Mouse (Mus musculus) left cerebral cortex, postnatal 36 days (tissue): ENCODE measurements around the gene Gm8909. TPM values are rescaled to one million over a fixed set of nuclear protein-coding genes. Genes with fewer than 3 reads are reported as not detected.
"Not testable (repeated sequence)": the region's sequence is repeated elsewhere in the genome, so short reads cannot be mapped to it uniquely, and the experiment has no call there.

Experiments
- DNase-seq, 2 experiments: peaks; one replicate each; pipeline ENCODE4 v3.0.0; 2021 to 2022; ENCODE audit warnings: low spot score in 2 of 2, mixed read lengths in 1 of 2
- intact Hi-C: fragments of 180-260 bp; cut with DNase I; formaldehyde crosslinking; loops from one replicate; pipeline ENCODE4 v1.15.1; 2025
- total RNA-seq, 2 experiments: library from RNA; stranded (reverse); gene quantifications; 2 replicates each; pipeline ENCODE4 v1.2.3; 2021

Gene Gm8909
- total RNA-seq, 2 experiments from 2014 or later = not detected

DNA sequence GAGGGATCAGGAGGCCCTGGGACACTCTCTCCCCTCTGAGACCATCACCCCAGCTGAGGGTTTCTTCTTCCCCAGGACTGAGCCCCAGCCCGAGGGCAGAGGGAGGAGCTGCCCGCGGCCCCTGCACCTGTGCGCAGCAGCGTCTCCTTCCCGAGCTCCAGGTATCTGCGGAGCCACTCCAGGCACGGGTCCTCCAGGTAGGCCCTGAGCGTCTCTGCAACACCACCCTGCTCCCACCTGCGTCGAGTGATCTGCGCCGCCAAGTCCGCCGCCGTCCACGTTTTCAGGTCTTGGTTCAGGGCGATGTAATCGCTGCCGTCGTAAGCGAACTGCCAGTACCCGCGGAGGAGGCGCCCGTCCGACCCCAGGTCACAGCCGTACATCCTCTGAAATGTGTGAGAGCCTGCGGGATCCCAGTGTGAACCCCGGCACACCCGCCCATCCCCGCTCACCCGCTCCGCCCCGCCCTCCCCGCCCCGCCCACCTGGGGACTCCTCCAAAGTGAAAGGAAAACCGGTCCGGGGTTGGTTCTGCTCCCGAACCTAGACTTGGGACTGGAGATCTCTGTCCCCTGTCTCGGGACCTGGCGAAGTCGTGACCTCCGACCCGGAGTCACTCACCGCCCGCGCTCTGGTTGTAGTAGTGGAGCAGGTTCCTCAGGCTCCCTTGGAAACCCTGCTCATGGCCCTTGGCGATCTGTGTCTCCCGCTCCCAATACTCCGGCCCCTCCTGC, 865 bp downstream of the Gm8909 start:
- no peak for DNase-seq
- intact Hi-C loops = no loop called here

- intact Hi-C loops, DNase-seq: not testable (repeated sequence)
Measured at GRCm38 (mm10) chr17:36166901-36167300, 1.4 kb downstream of the Gm8909 start.

DNA sequence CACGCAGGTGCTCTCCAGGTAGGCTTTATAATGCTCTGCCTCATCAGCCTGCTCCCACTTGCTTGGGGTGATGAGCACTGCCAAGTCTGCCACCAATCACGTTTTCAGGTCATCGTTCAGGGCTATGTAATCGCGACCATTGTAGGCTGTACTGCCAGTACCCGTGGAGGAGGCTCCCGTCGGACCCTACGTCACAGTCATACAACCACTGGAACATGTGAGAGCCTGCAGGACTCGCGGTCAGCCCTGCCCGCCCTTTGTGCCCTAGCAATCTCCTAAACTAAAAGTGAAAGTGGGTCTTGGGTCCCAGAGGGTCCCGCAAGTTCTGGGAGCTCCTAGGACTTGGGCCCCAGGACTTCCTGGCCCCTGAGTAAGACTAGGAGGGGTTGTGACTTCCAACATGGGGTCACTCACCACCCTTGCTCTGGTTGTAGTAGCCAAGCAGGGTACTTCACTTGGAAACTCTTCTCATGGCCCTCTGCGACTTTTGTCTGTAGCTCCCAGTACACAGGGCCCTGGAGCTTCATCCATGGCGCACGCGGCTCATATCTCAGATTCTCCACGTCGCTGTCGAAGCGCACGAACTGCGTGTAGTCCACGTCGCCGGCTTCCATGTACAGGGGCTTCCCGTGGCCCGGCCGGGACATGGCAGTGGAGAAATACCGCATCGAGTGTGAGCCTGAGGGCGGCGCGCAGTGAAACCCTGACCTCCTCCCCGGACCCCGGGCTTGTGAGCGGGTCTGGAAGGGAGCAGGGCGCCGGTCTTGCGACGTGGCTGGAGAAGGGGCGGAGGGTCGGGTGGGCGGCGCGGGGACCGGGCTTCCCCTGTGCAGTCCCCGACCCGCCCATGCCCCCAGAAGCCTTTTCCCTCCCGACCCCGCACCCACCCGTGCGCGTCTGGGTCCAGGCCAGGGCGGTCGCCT, 6.9 kb downstream of the Gm8909 start:
- intact Hi-C loops = no loop called here

DNA sequence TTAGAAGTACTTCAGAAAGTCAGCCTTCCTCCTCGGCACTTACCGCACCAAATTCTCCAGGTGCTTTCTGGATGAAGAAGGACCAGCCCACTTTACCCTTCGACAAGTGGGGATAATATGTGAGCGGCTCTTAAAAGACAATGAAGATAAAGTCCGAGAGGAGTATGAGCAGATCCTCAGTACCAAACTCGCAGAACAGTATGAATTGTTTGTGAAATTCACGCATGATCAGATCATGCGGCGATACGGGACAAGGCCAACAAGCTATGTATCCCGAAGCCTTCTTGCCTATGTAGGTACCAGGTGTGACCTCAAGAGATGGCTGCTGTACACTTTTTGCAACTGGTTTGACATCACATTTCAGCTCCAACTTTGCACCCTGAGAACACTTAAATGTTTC, 10.1 kb downstream of the Gm8909 start:
- intact Hi-C loops, DNase-seq: not testable (repeated sequence)

More for the DNA sequence above, 6.9 kb downstream of the Gm8909 start:
- DNase-seq = no peak

DNA sequence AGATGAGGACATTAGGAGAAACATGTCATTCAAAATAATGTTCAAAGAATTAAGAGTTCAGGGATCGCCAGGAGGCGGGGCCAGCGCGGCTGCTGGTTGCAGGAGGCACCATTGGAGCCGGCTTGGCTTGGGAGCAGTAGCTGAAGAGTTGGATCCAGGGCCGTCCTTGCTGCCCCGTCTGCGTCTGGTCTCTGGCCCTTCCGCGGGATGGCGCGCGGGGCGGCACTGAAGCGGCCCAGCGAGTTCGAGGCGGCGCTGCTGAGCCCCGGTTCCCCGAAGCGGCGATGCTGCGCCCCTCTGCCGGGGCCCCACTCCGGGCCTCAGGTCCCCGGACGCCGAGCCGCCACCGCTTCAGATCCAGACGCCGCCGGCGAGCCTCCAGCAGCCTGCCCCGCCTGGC, 10.6 kb downstream of the Gm8909 start:
- intact Hi-C loops = loop anchor here (2.0 kb wide), 1 partner anchor 25 kb away; no protein-coding TSS in a partner anchor
- not testable (repeated sequence) for DNase-seq

DNA sequence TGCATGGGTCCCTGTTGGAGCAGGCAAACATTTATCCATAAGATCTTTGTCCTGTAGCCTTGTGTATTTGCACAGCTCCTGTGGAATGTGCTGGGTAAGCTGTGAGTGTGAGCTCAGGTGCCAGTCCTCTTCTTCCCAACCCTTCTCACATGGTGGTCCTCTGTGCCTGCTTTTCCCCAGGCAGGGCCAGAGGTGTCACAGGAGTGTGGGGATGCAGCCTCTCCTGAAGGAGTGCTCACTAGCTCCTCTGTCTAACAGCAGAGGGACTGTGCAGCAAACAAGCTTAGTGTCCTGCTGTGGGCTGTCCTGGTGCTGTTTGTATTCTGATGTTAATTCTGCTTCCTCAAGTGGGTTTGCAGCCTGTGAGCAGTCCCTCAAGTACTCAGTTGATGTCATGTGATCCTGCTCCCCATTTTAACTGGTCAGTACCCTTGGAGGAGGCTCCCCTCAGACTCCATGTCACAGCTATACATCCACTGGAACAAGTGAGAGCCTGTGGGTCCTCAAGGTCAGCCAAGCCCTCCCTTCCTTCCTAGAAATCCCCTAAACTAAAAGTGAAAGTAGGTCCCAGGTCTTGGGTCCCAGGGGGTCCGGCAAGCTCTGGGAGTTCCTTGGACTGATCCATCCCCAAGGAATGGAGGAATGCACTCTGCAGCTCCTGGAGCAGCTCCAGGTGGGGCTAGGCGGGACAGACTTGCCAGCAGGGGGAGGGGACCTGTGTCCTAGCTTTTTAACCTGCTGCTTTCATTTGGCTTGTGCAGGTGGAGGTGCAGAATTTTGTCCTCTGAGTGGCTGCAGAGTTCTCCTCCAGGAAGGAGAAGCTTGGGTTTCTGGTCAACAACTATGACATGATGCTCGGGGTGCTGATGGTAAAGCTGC, 13.8 kb downstream of the Gm8909 start:
- intact Hi-C loops = no loop called here
- no peak for DNase-seq

GRCm38 (mm10) chr17:36151200-36151599, 17.1 kb downstream of the Gm8909 start:
- intact Hi-C loops = not testable (repeated sequence)

GRCm38 (mm10) chr17:36148468-36148867, 19.9 kb downstream of the Gm8909 start:
- DNase-seq, intact Hi-C loops: not testable (repeated sequence)

More at GRCm38 (mm10) chr17:36151200-36151599, 17.1 kb downstream of the Gm8909 start:
- not testable (repeated sequence) for DNase-seq

- intact Hi-C loops, DNase-seq: not testable (repeated sequence)
Measured at GRCm38 (mm10) chr17:36146937-36147336, 21.4 kb downstream of the Gm8909 start.

GRCm38 (mm10) chr17:36145861-36146156, 22.5 kb downstream of the Gm8909 start:
- intact Hi-C loops = not testable (repeated sequence)

GRCm38 (mm10) chr17:36145111-36145860, 23.1 kb downstream of the Gm8909 start:
- no peak for DNase-seq
- intact Hi-C loops = no loop called here

More at GRCm38 (mm10) chr17:36145861-36146156, 22.5 kb downstream of the Gm8909 start:
- not testable (repeated sequence) for DNase-seq

GRCm38 (mm10) chr17:36136299-36136848, 32.0 kb downstream of the Gm8909 start:
- intact Hi-C loops = loop anchor here (10.0 kb wide), 1 partner anchor 72 kb away; no protein-coding TSS in a partner anchor
- not testable (repeated sequence) for DNase-seq

DNA sequence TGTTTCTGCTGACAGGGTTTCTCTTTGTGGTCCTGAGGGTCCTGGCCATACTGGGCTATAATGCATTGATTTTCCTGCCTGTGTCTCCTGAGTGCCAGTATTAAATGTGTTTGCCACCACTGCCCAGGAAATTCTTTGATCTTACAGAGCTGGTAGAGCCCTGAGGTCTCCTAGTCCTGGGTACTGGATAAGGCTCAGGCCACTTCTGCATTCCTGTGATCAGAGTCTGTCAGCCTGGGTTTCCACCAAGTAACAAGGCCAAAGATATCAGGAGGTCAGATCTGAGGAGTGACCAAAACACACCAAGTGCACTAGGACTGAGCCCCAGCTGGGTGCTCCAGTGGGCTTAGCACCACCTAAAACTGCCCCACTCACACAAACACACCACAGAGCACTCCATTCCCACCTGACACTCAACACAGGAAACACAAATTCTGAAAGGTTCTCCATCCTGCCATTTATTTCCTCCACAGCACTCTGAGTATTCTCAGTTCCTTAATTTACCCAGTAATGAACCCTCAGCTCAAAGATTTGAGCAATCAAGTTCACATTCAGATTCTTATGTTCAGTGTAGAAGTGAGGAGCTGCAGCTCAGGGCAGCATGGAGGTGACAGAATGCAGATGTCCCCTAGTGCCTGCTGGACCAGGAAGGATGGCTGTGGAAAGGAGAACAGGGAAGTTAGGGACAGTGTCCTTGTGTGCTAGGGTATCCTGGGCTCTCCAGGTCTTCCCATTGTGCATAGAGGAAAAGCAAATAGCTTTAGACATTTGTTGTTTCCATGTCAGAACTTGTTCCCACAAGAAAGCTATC, 32.7 kb downstream of the Gm8909 start:
- not testable (repeated sequence) for DNase-seq
- intact Hi-C loops = loop anchor here (10.0 kb wide), 1 partner anchor 71 kb away; no protein-coding TSS in a partner anchor

- DNase-seq = no peak
- intact Hi-C loops = loop anchor here (10.0 kb wide), 1 partner anchor 67 kb away; no protein-coding TSS in a partner anchor
Measured at GRCm38 (mm10) chr17:36131516-36132265, 36.6 kb downstream of the Gm8909 start.

DNA sequence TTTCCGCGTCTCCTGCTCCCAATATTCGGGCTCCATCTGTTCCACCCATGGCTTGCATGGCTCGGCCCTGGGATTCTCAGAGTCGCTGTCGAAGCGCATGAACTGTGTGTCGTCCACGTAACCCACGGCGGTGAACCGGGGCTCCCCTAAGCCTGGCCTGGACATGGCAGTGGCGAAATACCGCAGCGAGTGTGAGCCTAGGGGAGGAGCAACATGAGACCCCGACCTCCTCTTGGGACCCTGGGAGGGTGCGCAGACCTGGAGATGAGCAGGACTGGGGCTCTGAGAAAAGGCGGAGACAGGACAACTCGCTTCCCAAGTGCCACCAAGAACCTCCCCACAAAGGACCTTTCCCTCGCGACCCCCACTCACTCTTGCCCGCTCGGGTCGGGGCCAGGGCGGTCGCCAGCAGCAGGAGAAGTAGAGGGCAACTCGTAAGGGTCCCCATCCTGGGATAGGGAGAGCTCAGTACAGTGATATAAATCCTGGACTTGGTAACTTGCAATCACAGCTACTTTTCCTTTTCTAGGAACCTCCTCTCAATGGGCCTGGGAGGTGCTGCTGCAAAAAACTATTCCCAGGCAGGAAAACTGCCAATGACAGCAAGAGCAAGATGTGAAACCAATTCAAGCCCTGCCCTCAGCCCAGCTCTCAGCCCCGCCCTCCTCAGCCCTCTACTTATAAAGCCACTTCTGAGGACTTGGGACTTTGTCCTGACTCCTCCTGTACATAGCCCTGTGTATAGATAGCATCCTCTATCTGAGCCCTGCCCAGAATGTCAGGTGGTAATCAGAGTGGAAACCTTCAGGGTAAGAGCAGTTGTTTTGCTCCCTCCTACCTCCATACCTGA, 39.1 kb downstream of the Gm8909 start, which contains the start of gene Gm7030:
TSS of gene Gm7030 (minus strand) at position 458 of the 850 bp plus-strand sequence.
- DNase-seq, intact Hi-C loops: not testable (repeated sequence)

DNA sequence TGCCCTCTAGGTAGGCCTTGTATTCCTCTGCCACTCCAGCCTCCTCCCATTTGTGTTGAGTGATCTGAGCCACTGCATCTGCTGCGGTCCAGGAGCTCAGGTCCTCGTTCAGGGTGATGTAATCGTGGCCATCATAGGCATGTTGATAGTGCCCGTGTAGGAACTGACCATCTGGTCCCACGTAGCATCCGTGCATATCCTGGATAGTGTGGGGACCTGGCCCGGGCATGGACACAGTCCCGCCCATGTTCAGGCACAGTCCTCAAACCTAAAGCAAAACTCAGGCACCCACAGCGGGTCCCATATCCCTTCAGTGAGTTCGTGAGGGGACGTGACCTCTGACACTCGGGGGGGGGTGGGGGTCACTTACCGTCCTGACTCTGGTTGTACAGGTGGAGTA, 39.8 kb downstream of the Gm8909 start:
- intact Hi-C loops, DNase-seq: not testable (repeated sequence)
